Mouse (Mus musculus) gastrocnemius, postnatal 4 days (tissue): ENCODE measurements around the gene Ctnnd1. TPM values are rescaled to one million over a fixed set of nuclear protein-coding genes. Genes with fewer than 3 reads are reported as not detected.
"Not testable (repeated sequence)": the region's sequence is repeated elsewhere in the genome, so short reads cannot be mapped to it uniquely, and the experiment has no call there.

ENCODE experiments used
- DNase-seq, 2 experiments: peaks; one replicate each; pipeline ENCODE4 v3.0.0; 2021 to 2022; ENCODE audit warnings: low spot score in 2 of 2, mixed read lengths in 2 of 2
- long read RNA-seq, 2 experiments: library from polyadenylated mRNA; stranded (forward); transcript quantifications; one replicate each; pipeline ENCODE4 v2.0.0; 2021
- total RNA-seq, 2 experiments: library from RNA; stranded (reverse); gene quantifications; 2 replicates each; pipeline ENCODE4 v1.2.3; 2021

The Ctnnd1 gene
- total RNA-seq, result 10 to 100 TPM; 89.3 to 97.3 TPM
- long read RNA-seq, experiment 1, full-length matches to known transcripts, result 1 of 31 reads
- long read RNA-seq, experiment 1, partial matches to known transcripts, result 3 of 31 reads
- long read RNA-seq, experiment 1, other reads (novel, unspliced or antisense), result 27 of 31 reads
- long read RNA-seq, experiment 2, full-length matches to known transcripts, result 4 of 59 reads
- long read RNA-seq, experiment 2, partial matches to known transcripts, result 7 of 59 reads
- long read RNA-seq, experiment 2, other reads (novel, unspliced or antisense), result 48 of 59 reads

- peak; percentile 65 to 78 for DNase-seq
Observed at GRCm38 (mm10) chr2:84650464-84651195, at the start of gene Ctnnd1. Ctnnd1 (minus strand) TSS chr2:84650765.

GRCm38 (mm10) chr2:84695007-84695695 is 44.6 kb upstream of the Ctnnd1 start:
- no peak for DNase-seq

GRCm38 (mm10) chr2:84690050-84690449 is 39.5 kb upstream of the Ctnnd1 start:
- no peak for DNase-seq

- DNase-seq, result no peak
Observed at GRCm38 (mm10) chr2:84688080-84688844, 37.7 kb upstream of the Ctnnd1 start.

GRCm38 (mm10) chr2:84682605-84683183 is 32.1 kb upstream of the Ctnnd1 start:
- DNase-seq, result no peak

- no peak for DNase-seq
Observed at GRCm38 (mm10) chr2:84679016-84679415, 28.5 kb upstream of the Ctnnd1 start, which contains the start of gene Tmx2. Tmx2 (minus strand) TSS chr2:84679140.

GRCm38 (mm10) chr2:84677968-84678880 is 27.7 kb upstream of the Ctnnd1 start, which contains the start of the genes Gm28635 and Med19:
Gm28635 (minus strand) TSS chr2:84678041.
Med19 (plus strand) TSS chr2:84678402.
- peak; percentile 63 to 88 for DNase-seq

- no peak for DNase-seq
Observed at GRCm38 (mm10) chr2:84677270-84677967, 26.9 kb upstream of the Ctnnd1 start.

GRCm38 (mm10) chr2:84671535-84671934 is 21.0 kb upstream of the Ctnnd1 start:
- DNase-seq, result not testable (repeated sequence)

- DNase-seq, result peak; percentile 72 to 84
Observed at GRCm38 (mm10) chr2:84670569-84670933, 20.0 kb upstream of the Ctnnd1 start, which contains the start of gene Selenoh. Selenoh (minus strand) TSS chr2:84670770.

GRCm38 (mm10) chr2:84669828-84670568 is 19.4 kb upstream of the Ctnnd1 start:
- DNase-seq, result peak in 1 of 2 experiments; percentile 33

- no peak for DNase-seq
Observed at GRCm38 (mm10) chr2:84666081-84666480, 15.5 kb upstream of the Ctnnd1 start.

GRCm38 (mm10) chr2:84662866-84663265 is 12.3 kb upstream of the Ctnnd1 start:
- peak in 1 of 2 experiments; percentile 25 for DNase-seq

GRCm38 (mm10) chr2:84660253-84660652 is 9.7 kb upstream of the Ctnnd1 start:
- no peak for DNase-seq

- no peak for DNase-seq
Observed at GRCm38 (mm10) chr2:84658806-84659205, 8.2 kb upstream of the Ctnnd1 start, which contains the start of gene Btbd18. Btbd18 (plus strand) TSS chr2:84659079.

- DNase-seq, result no peak
Observed at GRCm38 (mm10) chr2:84655864-84656263, 5.3 kb upstream of the Ctnnd1 start.

GRCm38 (mm10) chr2:84653354-84653753 is 2.8 kb upstream of the Ctnnd1 start:
- no peak for DNase-seq

- DNase-seq, result no peak
Observed at GRCm38 (mm10) chr2:84649674-84650073, 891 bp downstream of the Ctnnd1 start.
